Mouse (Mus musculus): ENCODE measurements around the gene Acss3. TPM values are rescaled to one million over a fixed set of nuclear protein-coding genes. Genes with fewer than 3 reads are reported as not detected.

Acss3 gene
- polyA plus RNA-seq (2012; rRNA removed), result 2.5 and 4.3 TPM in 2 replicates

GRCm38 (mm10) chr10:107123529-107124335, at the start of gene Acss3:
Gene Acss3, minus strand, starts transcription at chr10:107123668.

Other genes with a start within 250 kb of the Acss3 start
- 3.0 and 4.9 TPM in 2 replicates for gene Lin7a, start 148.0 kb upstream of the Acss3 start, polyA plus RNA-seq (2012; rRNA removed)